Mouse (Mus musculus): ENCODE measurements at regions not wholly inside any gene's neighbourhood (a gene's known extent, or its start where the extent isn't known, plus 50 kb on each side); places are given as distances from the start of the nearest gene placed in this dataset.

GRCm38 (mm10) chr12:9247506-9247905 lies 217.7 kb downstream of the Ttc32 start:
- H3K9me3 ChIP-seq (ENCODE audit: control insufficient read depth, low read length) = no peaks in the 10 kb centered on the region
- H3K36me3 ChIP-seq (ENCODE audit: control insufficient read depth, insufficient read depth, low read length) = no peaks in the 10 kb centered on the region
- H3K27ac ChIP-seq (ENCODE audit: low read depth, low read length) = no peak overlapping the region
- no peak overlapping the region for H3K9ac ChIP-seq (ENCODE audit: low read length)
- H3K4me2 ChIP-seq = no peak overlapping the region
- no peaks in the 10 kb centered on the region for H3K27me3 ChIP-seq (ENCODE audit: control insufficient read depth, insufficient read depth, low read length)
- no peak overlapping the region for H3K4me3 ChIP-seq (ENCODE audit: low read depth, low read length)
- H3K4me1 ChIP-seq (ENCODE audit: control insufficient read depth, insufficient read depth, low read length) = no peaks in the 10 kb centered on the region
- WGBS = 87% methylated on average over 5 of the region's 5 CpGs
- ATAC-seq (ENCODE audit: low FRiP score) = no peak
- no peak for DNase-seq (ENCODE audit: low spot score, missing footprints)

DNA sequence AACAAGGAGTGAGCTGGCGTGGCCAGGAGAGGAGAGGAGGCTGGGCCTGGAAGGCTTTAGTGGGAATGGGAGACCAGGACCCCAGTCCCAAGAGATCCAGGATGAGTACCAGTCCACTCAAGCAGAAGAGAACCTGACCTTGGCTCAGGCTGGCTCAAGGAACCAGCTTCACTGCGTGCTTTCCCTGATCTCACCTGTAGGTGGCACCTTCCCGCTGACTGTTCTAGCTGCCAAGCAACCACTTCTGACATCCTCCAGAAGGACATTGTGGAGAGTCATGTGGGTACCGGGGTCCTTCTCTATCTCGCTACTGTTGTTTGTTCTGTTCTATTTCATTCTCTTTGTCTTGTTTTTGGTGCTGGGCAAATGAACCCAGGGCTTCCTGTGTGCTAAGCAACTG lies 222.0 kb downstream of the Ttc32 start:
- Histone ChIP-seq H3K9ac (ENCODE audit: low read length) (no peak overlapping the region), H3K4me3 (ENCODE audit: low read depth, low read length) (no peak overlapping the region), H3K27ac (ENCODE audit: low read depth, low read length) (no peak overlapping the region), H3K4me1 (ENCODE audit: control insufficient read depth, insufficient read depth, low read length) (no peaks in the 10 kb centered on the region), H3K27me3 (ENCODE audit: control insufficient read depth, insufficient read depth, low read length) (no peaks in the 10 kb centered on the region), H3K36me3 (ENCODE audit: control insufficient read depth, insufficient read depth, low read length) (no peaks in the 10 kb centered on the region), H3K4me2 (no peak overlapping the region), H3K9me3 (ENCODE audit: control insufficient read depth, low read length) (no peaks in the 10 kb centered on the region)
- 27% methylated on average over 5 of the region's 5 CpGs for WGBS
- ATAC-seq (ENCODE audit: low FRiP score) (no peak), DNase-seq (ENCODE audit: low spot score, missing footprints) (peak; percentile 91)

GRCm38 (mm10) chr12:9253306-9254074 lies 223.7 kb downstream of the Ttc32 start:
- H3K4me3 ChIP-seq (ENCODE audit: low read depth, low read length) = no peak overlapping the region

DNA sequence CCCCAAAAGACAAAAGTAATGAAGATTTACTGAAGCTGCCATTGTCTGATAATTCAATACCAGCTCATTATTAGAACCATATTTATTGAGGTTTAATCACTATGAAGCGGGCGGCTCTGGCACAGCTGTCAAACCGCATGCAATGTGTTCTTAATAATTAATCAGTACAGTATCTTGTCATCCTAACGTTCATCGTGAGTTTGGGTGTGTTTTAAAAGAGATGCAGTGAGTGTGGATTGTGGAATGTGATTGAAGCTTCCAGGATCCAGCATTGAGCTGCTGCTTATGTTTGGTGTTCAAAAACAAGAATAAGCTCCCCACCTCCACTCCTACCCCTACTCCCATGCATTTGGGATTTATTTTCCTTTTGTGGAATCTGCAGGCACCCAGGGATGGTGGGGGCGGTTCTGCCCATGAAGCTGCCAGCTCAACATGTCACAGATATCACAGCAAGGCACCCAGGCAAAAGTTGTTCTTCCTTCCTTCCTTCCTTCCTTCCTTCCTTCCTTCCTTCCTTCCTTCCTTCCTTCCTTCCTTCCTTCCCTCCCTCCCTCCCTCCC lies 224.6 kb downstream of the Ttc32 start:
- no peak for DNase-seq (ENCODE audit: low spot score, missing footprints)

More at GRCm38 (mm10) chr12:9253306-9254074, 223.7 kb downstream of the Ttc32 start:
- no peak overlapping the region for H3K27ac ChIP-seq (ENCODE audit: low read depth, low read length)
- 71% methylated on average over 19 of the region's 19 CpGs for WGBS
- H3K9ac ChIP-seq (ENCODE audit: low read length) = no peak overlapping the region
- no peak for DNase-seq (ENCODE audit: low spot score, missing footprints)
- H3K4me2 ChIP-seq = no peak overlapping the region
- no peaks in the 10 kb centered on the region for H3K9me3 ChIP-seq (ENCODE audit: control insufficient read depth, low read length)
- no peaks in the 10 kb centered on the region for H3K27me3 ChIP-seq (ENCODE audit: control insufficient read depth, insufficient read depth, low read length)
- H3K4me1 ChIP-seq (ENCODE audit: control insufficient read depth, insufficient read depth, low read length) = no peaks in the 10 kb centered on the region
- no peaks in the 10 kb centered on the region for H3K36me3 ChIP-seq (ENCODE audit: control insufficient read depth, insufficient read depth, low read length)
- no peak for ATAC-seq (ENCODE audit: low FRiP score)

DNA sequence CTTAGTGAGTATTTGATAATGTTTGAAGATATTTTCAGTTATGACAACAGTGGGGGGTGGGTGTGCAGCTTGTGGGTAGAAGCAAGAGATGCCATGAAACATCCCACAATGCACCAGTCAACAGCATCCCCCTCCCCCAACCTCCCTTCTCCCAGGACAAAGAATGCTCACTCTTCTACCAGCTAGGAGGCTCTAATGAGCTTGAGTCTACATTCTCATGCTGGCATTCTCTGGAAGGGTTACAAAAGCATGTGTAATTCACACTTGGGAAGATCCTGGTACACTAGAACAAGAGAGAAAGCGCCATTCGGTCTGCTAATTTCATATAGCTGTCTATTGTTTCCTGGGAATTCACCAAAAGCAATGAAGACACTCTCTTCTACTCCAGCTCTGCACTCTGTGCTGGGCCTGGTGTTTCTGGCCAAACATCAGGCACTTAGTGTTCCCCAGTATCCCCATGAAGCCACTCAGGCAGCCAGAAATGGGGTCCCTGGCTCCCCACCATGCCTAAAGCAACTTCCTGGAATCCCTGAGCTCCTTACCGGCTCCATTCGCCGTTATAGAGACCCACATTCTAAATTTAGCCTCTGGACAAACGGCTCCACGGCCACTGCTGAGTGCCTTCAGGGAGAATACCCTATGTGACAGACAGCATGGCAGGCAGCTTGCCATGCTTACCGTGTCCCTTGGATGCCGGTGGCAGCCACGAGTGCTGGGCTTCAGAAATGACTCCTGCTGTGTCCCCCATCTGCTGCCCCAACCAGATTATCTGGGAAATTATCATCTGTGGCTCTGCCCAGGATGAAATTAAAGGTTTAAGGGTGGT lies 226.1 kb downstream of the Ttc32 start:
- H3K9ac ChIP-seq (ENCODE audit: low read length) = no peak overlapping the region
- no peak overlapping the region for H3K4me3 ChIP-seq (ENCODE audit: low read depth, low read length)
- DNase-seq (ENCODE audit: low spot score, missing footprints) (no peak), ATAC-seq (ENCODE audit: low FRiP score) (no peak)
- H3K36me3 ChIP-seq (ENCODE audit: control insufficient read depth, insufficient read depth, low read length) = no peaks in the 10 kb centered on the region
- H3K27me3 ChIP-seq (ENCODE audit: control insufficient read depth, insufficient read depth, low read length) = no peaks in the 10 kb centered on the region
- WGBS = 79% methylated on average over 10 of the region's 10 CpGs
- no peak overlapping the region for H3K4me2 ChIP-seq
- no peaks in the 10 kb centered on the region for H3K4me1 ChIP-seq (ENCODE audit: control insufficient read depth, insufficient read depth, low read length)
- no peak overlapping the region for H3K27ac ChIP-seq (ENCODE audit: low read depth, low read length)
- H3K9me3 ChIP-seq (ENCODE audit: control insufficient read depth, low read length) = no peaks in the 10 kb centered on the region

More for the DNA sequence above, 224.6 kb downstream of the Ttc32 start:
- Histone ChIP-seq H3K27me3 (ENCODE audit: control insufficient read depth, insufficient read depth, low read length) (no peaks in the 10 kb centered on the region), H3K4me2 (no peak overlapping the region), H3K27ac (ENCODE audit: low read depth, low read length) (no peak overlapping the region), H3K4me1 (ENCODE audit: control insufficient read depth, insufficient read depth, low read length) (no peaks in the 10 kb centered on the region), H3K4me3 (ENCODE audit: low read depth, low read length) (no peak overlapping the region), H3K9me3 (ENCODE audit: control insufficient read depth, low read length) (no peaks in the 10 kb centered on the region), H3K36me3 (ENCODE audit: control insufficient read depth, insufficient read depth, low read length) (no peaks in the 10 kb centered on the region), H3K9ac (ENCODE audit: low read length) (no peak overlapping the region)
- no peak for ATAC-seq (ENCODE audit: low FRiP score)
- 80% methylated on average over 6 of the region's 6 CpGs for WGBS

DNA sequence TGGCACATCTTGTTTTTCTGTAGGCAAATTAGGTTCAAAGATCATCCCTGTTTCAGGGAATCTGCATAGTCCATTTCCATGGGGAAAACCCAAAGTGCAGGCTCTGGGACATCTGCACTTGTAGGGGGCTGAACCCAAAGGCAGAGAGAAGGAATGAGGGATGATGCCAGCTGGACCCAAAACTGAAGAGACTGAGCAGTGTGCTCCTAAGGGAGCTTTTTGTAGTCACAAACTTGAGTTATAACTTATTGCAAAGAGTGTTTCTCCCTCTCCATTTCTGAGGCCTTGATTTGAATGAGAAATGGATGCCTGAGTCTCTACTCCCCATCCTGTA lies 226.7 kb downstream of the Ttc32 start:
- Histone ChIP-seq H3K4me3 (ENCODE audit: low read depth, low read length) (no peak overlapping the region), H3K27me3 (ENCODE audit: control insufficient read depth, insufficient read depth, low read length) (no peaks in the 10 kb centered on the region), H3K36me3 (ENCODE audit: control insufficient read depth, insufficient read depth, low read length) (no peaks in the 10 kb centered on the region), H3K4me2 (no peak overlapping the region), H3K4me1 (ENCODE audit: control insufficient read depth, insufficient read depth, low read length) (no peaks in the 10 kb centered on the region), H3K9me3 (ENCODE audit: control insufficient read depth, low read length) (no peaks in the 10 kb centered on the region), H3K9ac (ENCODE audit: low read length) (no peak overlapping the region), H3K27ac (ENCODE audit: low read depth, low read length) (no peak overlapping the region)
- no peak for ATAC-seq (ENCODE audit: low FRiP score)
- DNase-seq (ENCODE audit: low spot score, missing footprints) = no peak

DNA sequence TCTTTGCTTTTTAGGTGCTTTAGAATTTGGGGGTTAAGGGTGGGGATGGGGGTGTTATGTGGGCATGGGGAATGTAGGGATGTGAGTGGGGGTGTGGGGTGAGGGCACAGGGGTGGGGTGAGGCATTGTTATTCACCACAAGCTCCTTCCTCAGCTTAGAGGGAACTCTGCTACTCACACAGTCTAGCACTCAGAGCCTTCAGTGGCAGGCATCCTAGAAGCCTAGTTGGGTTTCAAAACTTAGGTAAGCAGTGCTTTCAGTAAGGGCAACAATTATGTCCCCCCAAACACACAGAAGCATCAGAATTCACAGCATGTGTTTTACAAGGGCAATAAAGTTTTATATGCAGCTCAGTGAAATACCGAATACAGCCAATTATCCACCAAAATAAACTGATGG lies 228.4 kb downstream of the Ttc32 start:
- Histone ChIP-seq H3K27ac (ENCODE audit: low read depth, low read length) (no peak overlapping the region), H3K9me3 (ENCODE audit: control insufficient read depth, low read length) (no peaks in the 10 kb centered on the region), H3K4me3 (ENCODE audit: low read depth, low read length) (no peak overlapping the region), H3K9ac (ENCODE audit: low read length) (no peak overlapping the region), H3K27me3 (ENCODE audit: control insufficient read depth, insufficient read depth, low read length) (no peaks in the 10 kb centered on the region), H3K4me2 (no peak overlapping the region), H3K4me1 (ENCODE audit: control insufficient read depth, insufficient read depth, low read length) (no peaks in the 10 kb centered on the region), H3K36me3 (ENCODE audit: control insufficient read depth, insufficient read depth, low read length) (no peaks in the 10 kb centered on the region)
- WGBS = 97% methylated on average over 1 of the region's 1 CpGs
- no peak for ATAC-seq (ENCODE audit: low FRiP score)
- DNase-seq (ENCODE audit: low spot score, missing footprints) = no peak

- DNase-seq (ENCODE audit: low spot score, missing footprints) (no peak), ATAC-seq (ENCODE audit: low FRiP score) (no peak)
- Histone ChIP-seq H3K27me3 (ENCODE audit: control insufficient read depth, insufficient read depth, low read length) (no peaks in the 10 kb centered on the region), H3K4me1 (ENCODE audit: control insufficient read depth, insufficient read depth, low read length) (no peaks in the 10 kb centered on the region), H3K36me3 (ENCODE audit: control insufficient read depth, insufficient read depth, low read length) (no peaks in the 10 kb centered on the region), H3K4me2 (no peak overlapping the region), H3K9me3 (ENCODE audit: control insufficient read depth, low read length) (no peaks in the 10 kb centered on the region), H3K9ac (ENCODE audit: low read length) (no peak overlapping the region), H3K27ac (ENCODE audit: low read depth, low read length) (no peak overlapping the region), H3K4me3 (ENCODE audit: low read depth, low read length) (no peak overlapping the region)
- WGBS = 62% methylated on average over 6 of the region's 6 CpGs
Observed at GRCm38 (mm10) chr12:9261662-9262061, 231.9 kb downstream of the Ttc32 start.

GRCm38 (mm10) chr12:9266221-9266620 lies 236.4 kb downstream of the Ttc32 start:
- Histone ChIP-seq H3K4me3 (ENCODE audit: low read depth, low read length) (no peak overlapping the region), H3K4me2 (no peak overlapping the region), H3K9ac (ENCODE audit: low read length) (no peak overlapping the region), H3K36me3 (ENCODE audit: control insufficient read depth, insufficient read depth, low read length) (no peaks in the 10 kb centered on the region), H3K27ac (ENCODE audit: low read depth, low read length) (no peak overlapping the region), H3K4me1 (ENCODE audit: control insufficient read depth, insufficient read depth, low read length) (no peaks in the 10 kb centered on the region), H3K27me3 (ENCODE audit: control insufficient read depth, insufficient read depth, low read length) (no peaks in the 10 kb centered on the region), H3K9me3 (ENCODE audit: control insufficient read depth, low read length) (no peaks in the 10 kb centered on the region)
- WGBS = 83% methylated on average over 4 of the region's 4 CpGs
- no peak for DNase-seq (ENCODE audit: low spot score, missing footprints)
- ATAC-seq (ENCODE audit: low FRiP score) = no peak
